ENCODE assay signal across 9 mouse cellular contexts in the genomic region with DNA sequence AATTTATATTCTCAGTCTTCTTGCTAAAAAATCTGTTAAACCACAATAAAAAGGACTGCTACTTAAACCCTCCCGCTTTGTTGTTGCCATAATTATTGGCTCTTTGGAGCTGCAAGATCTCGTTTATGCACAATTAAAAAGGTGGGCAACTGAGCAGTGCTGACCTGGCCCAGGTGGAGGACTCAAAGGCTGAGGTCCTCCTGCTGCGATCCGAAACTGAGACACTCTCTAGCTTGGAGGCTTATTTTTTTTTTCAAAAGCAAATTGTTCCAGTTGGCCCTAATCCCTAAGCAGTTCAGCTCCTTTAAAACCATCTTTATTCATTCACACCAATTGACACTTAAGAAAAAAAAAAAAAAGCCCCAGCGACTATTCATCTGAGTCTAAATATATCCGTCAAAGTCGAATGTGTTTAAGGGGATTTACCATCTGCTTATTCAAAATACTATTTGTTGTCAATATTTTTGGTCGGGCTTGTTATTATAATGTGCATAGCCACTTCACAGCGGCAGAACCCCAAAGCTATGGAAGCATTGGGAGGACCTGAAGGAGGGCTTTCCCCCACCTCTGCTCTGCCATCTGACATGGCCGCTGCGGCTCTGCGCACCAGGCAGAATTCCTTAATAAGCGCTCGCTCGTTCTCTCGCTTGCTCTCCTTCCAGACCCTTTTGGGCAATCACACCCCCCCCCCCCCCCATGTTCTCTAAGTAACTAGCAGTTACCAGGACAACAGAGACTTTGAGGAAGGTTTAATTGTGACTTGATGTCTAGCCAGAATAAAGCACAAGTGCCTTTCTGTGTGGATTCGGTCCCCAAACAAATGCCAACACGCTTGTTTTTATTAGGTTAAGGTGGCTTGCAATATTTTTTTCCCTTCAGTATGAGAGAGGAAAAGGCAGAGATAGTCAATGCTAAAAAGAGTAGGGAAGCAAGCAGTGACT.
DNase-seq lines count a peak whose midpoint lies in the region; ATAC-seq and TF ChIP-seq lines count a peak whose summit lies in the region.
"Had no signal": no experiment of that assay in that cellular context is flagged by ENCODE, and none has a peak within 500 bp of the region (broad histone marks: within the 10 kb centered on the region; RNA-seq: fewer than 3 reads in every experiment).

No protein-coding gene starts in this region.

- no peak for TF ChIP-seq CTCF in stomach, postnatal 0 days (IDR thresholded peaks at IDR 0.05; ENCODE audit: low read depth)

- no peaks in the 10 kb centered on the region for H3K27me3 ChIP-seq in stomach, postnatal 0 days (ENCODE audit: control insufficient read depth, insufficient read depth, low read length)
- no peaks in the 10 kb centered on the region for H3K27me3 ChIP-seq in heart, embryonic 11.5 days (ENCODE audit: control insufficient read depth, insufficient read depth, low read length)

- no peak overlapping the region for H3K9ac ChIP-seq in stomach, postnatal 0 days (ENCODE audit: low read length)
- no peak overlapping the region for H3K9ac ChIP-seq in heart, embryonic 11.5 days (ENCODE audit: low read depth, low read length)

- H3K4me2 ChIP-seq in stomach, postnatal 0 days (replicated peaks; ENCODE audit: low read depth), result no peak overlapping the region
- H3K4me2 ChIP-seq in heart, embryonic 11.5 days, result no peak overlapping the region

- 53% methylated on average over 18 of the region's 18 CpGs for WGBS in stomach, postnatal 0 days
- WGBS in heart, embryonic 11.5 days (ENCODE audit: insufficient replicate concordance), result 79% methylated on average over 18 of the region's 18 CpGs

- H3K4me3 ChIP-seq in stomach, postnatal 0 days (ENCODE audit: low read depth, low read length), result no peak overlapping the region
- H3K4me3 ChIP-seq in heart, embryonic 11.5 days (ENCODE audit: low read depth, low read length), result no peak overlapping the region
- H3K4me3 ChIP-seq: heart, embryonic 10.5 days had no signal

- no peak for TF ChIP-seq EP300 in stomach, postnatal 0 days (optimal IDR thresholded peaks at IDR 0.05)

- H3K9me3 ChIP-seq in stomach, postnatal 0 days (ENCODE audit: control insufficient read depth, low read length), result no peaks in the 10 kb centered on the region
- H3K9me3 ChIP-seq in heart, embryonic 11.5 days (replicated peaks; ENCODE audit: control insufficient read depth, low read length), result no peaks in the 10 kb centered on the region
- H3K9me3 ChIP-seq: heart, embryonic 10.5 days had no signal

- ATAC-seq in stomach, postnatal 0 days (ENCODE audit: low FRiP score, low TSS enrichment), result no peak
- no peak for ATAC-seq in heart, embryonic 11.5 days (replicated peaks; ENCODE audit: insufficient number of reproducible peaks, low FRiP score, low TSS enrichment)

- peak; percentile 86 for DNase-seq in heart, adult 11 months
- DNase-seq in heart, postnatal 36 days, result no peak
- DNase-seq in right cerebral cortex, postnatal 10 days (ENCODE audit: low spot score in 2 of 2), result peak; percentile 68 to 79
- DNase-seq in right cerebral cortex, postnatal 36 days (ENCODE audit: low spot score in 2 of 2), result no peak
- DNase-seq in mesoderm, embryonic 11.5 days (ENCODE audit: low read depth, low spot score), result peak; percentile 17
- DNase-seq in stomach, postnatal 0 days (ENCODE audit: low spot score), result no peak
- no peak for DNase-seq in heart, adult 8-10 months (ENCODE audit: low spot score)

- intact Hi-C loops in heart, postnatal 36 days (cut with DNase I), result no loop called here

- no peaks in the 10 kb centered on the region for H3K4me1 ChIP-seq in stomach, postnatal 0 days (replicated peaks; ENCODE audit: control insufficient read depth, insufficient read depth)
- no peaks in the 10 kb centered on the region for H3K4me1 ChIP-seq in heart, embryonic 11.5 days (ENCODE audit: control insufficient read depth, insufficient read depth, low read length)
- H3K4me1 ChIP-seq: heart, embryonic 10.5 days had no signal

- no peaks in the 10 kb centered on the region for H3K36me3 ChIP-seq in stomach, postnatal 0 days (ENCODE audit: control insufficient read depth, insufficient read depth, low read length)
- H3K36me3 ChIP-seq in heart, embryonic 11.5 days (ENCODE audit: control insufficient read depth, insufficient read depth, low read length), result peaks cover 7% of the 10 kb centered on the region; the same call in 1 of the 2 replicates

- H3K27ac ChIP-seq in stomach, postnatal 0 days (replicated peaks), result 0 out of 2 replicates have a peak overlapping the region, but pooled peaks have one; percentile 24
- H3K27ac ChIP-seq in heart, embryonic 11.5 days (ENCODE audit: low read depth, low read length), result no peak overlapping the region
- H3K27ac ChIP-seq: heart, embryonic 10.5 days had no signal

Comparison
In these comparisons a context has a peak if more than half of its experiments do, and no peak if none do; other contexts are left out.
1. DNase-seq: peak in heart, adult 11 months (single experiment), right cerebral cortex, postnatal 10 days (2 of 2) and mesoderm, embryonic 11.5 days (single experiment); none in heart, postnatal 36 days (0 of 2), right cerebral cortex, postnatal 36 days (0 of 2), stomach, postnatal 0 days (single experiment) and heart, adult 8-10 months (single experiment).